Mouse (Mus musculus): ENCODE data around the gene Cirbp.

GRCm38 (mm10) chr10:80186649-80187048 is 20.9 kb downstream of the Cirbp start:
- TF ChIP-seq CTCF (IDR thresholded peaks at IDR 0.05; ENCODE audit: low read depth) (no peak), EP300 (IDR thresholded peaks at IDR 0.05; ENCODE audit: low read depth) (no peak)

Data from heart, postnatal 0 days (tissue).